Mouse (Mus musculus): ENCODE measurements around the gene Grik5.

Gene Grik5

GRCm38 (mm10) chr7:24978781-24979180 lies 93.4 kb downstream of the Grik5 start:
- no peak for DNase-seq

- DNase-seq: peak; percentile 72
Measured at GRCm38 (mm10) chr7:24974893-24975595, 97.1 kb downstream of the Grik5 start.

DNA sequence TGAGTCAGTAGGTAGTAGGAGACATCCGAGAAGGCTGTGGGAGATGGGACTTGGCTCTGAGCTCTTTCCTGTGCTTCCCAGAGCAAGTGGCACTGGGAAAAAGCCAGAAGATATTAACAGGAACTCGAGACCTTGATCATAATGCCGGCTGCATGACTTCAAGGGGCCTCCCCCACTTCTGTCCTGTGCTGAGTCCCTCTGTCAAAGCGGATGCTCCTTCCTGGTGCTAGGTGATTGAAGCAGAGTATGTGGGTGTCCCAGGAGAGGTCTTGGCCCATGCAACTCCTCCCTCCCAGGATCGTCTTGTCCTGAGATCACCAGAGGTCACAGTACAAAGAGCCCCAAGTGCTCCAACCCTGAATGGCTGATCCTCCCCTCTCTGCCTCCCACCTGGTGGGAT lies 98.2 kb downstream of the Grik5 start:
- no peak for DNase-seq

DNA sequence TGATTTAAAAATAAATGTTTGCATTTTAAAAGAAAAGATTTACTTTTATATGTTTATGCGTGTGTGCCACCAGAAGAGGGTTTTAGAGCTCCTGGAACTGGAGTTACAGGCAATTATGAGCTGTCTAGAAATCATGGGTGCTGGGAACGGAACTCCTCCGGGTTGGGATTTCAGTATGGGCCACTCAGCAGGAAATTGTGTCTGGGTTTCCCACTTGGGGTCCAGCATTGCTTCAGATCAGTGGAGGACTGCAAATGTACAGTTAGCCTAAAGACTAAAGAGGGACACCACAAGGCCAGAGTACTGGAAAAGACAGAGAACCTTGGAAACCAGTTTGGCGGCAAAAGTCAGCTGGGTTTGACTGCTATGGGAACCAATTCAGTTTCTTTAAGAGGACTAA lies 98.9 kb downstream of the Grik5 start:
- no peak for DNase-seq

- DNase-seq: peak; percentile 95
Measured at GRCm38 (mm10) chr7:24971972-24972893, 99.9 kb downstream of the Grik5 start, which contains the start of gene Rabac1. Rabac1 (minus strand) TSS chr7:24972754.

- DNase-seq: peak; percentile 70
Measured at GRCm38 (mm10) chr7:24971261-24971971, 100.7 kb downstream of the Grik5 start.

- DNase-seq: no peak
Measured at GRCm38 (mm10) chr7:24970341-24970740, 101.8 kb downstream of the Grik5 start.

GRCm38 (mm10) chr7:24969805-24970204 lies 102.3 kb downstream of the Grik5 start:
- DNase-seq: no peak

DNA sequence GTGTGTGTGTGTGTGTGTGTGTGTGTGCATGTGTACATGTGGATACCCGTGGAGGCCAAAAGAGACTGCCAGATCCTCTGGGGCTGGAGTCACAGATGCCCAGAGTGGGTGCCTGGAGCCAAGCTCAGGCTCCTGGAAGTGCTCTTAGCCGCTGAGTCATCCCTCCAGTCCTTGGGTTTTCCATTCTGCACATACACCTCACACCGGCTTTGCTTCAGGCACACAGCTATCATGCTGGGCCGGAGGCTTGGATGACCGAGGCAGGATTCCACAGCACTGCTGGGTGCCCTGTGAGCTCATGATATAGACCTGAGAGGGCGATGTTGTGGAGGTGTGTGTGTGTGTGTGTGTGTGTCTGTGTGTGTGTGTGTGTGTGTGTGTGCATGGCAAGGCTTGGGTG lies 103.7 kb downstream of the Grik5 start:
- DNase-seq: no peak

- no peak for DNase-seq
Measured at GRCm38 (mm10) chr7:24967966-24968365, 104.2 kb downstream of the Grik5 start.

- DNase-seq: peak; percentile 82
Measured at GRCm38 (mm10) chr7:24964897-24965535, 107.1 kb downstream of the Grik5 start.

DNA sequence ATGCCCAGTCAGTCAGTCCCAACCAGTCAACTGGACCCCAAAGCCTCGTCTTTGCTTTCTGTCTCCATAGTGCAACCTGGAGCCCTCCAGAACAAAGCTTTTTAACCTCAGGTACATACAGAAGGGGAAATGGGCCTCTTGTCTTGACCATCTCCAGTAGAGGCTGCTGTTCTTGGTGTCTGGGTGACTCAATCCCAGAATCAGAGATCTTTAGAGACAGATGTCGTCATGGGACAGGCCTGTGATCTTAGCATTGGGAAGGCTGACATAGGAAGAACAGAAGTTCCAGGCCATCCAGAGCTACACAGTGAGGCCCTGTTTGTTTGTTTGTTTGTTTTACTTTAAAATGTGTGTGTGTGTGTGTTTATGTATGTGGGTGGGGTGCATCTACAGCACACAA lies 107.9 kb downstream of the Grik5 start:
- DNase-seq: no peak
